Mouse (Mus musculus) neural tube, embryonic 13.5 days (tissue): ENCODE results near the gene Psg25. TPM values are rescaled to one million over a fixed set of nuclear protein-coding genes. Genes with fewer than 3 reads are reported as not detected.
"Not testable (repeated sequence)": the region's sequence is repeated elsewhere in the genome, so short reads cannot be mapped to it uniquely, and the experiment has no call there.

Experiments used
- ATAC-seq: fragments of 200-750 bp; cut with Nextera tagmentation; 2 replicates; pipeline ENCODE4 v1.8.0; 2017; ENCODE audit warnings: low read depth, mild to moderate bottlenecking, moderate TSS enrichment, moderate library complexity
- H3K27ac ChIP-seq: fragments of 300-500 bp; sonication (generic); replicated peaks from 2 replicates; pipeline ENCODE4 v1.5.1; 2015; ENCODE audit warnings: moderate library complexity, mild to moderate bottlenecking, inconsistent platforms
- H3K27me3 ChIP-seq: fragments of 300-500 bp; sonication (generic); 2 replicates; pipeline ENCODE4 v1.6.1; 2015; ENCODE audit warnings: mild to moderate bottlenecking, inconsistent platforms
- H3K36me3 ChIP-seq: fragments of 300-500 bp; sonication (generic); 2 replicates; pipeline ENCODE4 v1.6.1; 2015; ENCODE audit warnings: mild to moderate bottlenecking, inconsistent platforms
- H3K4me1 ChIP-seq: fragments of 300-500 bp; sonication (generic); replicated peaks from 2 replicates; pipeline ENCODE4 v1.6.1; 2015; ENCODE audit warnings: inconsistent platforms
- H3K4me2 ChIP-seq: fragments of 300-500 bp; sonication (generic); 2 replicates; pipeline ENCODE4 v1.6.1; 2015; ENCODE audit warnings: inconsistent platforms, mild to moderate bottlenecking, moderate library complexity
- H3K4me3 ChIP-seq: fragments of 300-500 bp; sonication (generic); 2 replicates; pipeline ENCODE4 v1.5.1; 2015; ENCODE audit warnings: mild to moderate bottlenecking, inconsistent platforms
- H3K9ac ChIP-seq: fragments of 300-500 bp; sonication (generic); 2 replicates; pipeline ENCODE4 v1.6.1; 2015; ENCODE audit warnings: moderate library complexity, mild to moderate bottlenecking, inconsistent platforms
- H3K9me3 ChIP-seq: fragments of 300-500 bp; sonication (generic); 2 replicates; pipeline ENCODE4 v1.6.1; 2016; ENCODE audit warnings: inconsistent platforms
- WGBS: fragments of 180-500 bp; shearing (Covaris S2); methylation state at CpG from one replicate; pipeline ENCODE4 v1.1.7; 2015; 5-methylcytosine and 5-hydroxymethylcytosine counted together
- polyA plus RNA-seq: library from polyadenylated mRNA; unstranded; fragments of >200 nt; fragmentation: Nextera tagmentation; extraction: Ambion mirVana; gene quantifications from 2 replicates; pipeline ENCODE4 v1.2.1, GENCODE M21; 2015

Gene Psg25
- polyA plus RNA-seq, result not detected in 2 replicates

DNA sequence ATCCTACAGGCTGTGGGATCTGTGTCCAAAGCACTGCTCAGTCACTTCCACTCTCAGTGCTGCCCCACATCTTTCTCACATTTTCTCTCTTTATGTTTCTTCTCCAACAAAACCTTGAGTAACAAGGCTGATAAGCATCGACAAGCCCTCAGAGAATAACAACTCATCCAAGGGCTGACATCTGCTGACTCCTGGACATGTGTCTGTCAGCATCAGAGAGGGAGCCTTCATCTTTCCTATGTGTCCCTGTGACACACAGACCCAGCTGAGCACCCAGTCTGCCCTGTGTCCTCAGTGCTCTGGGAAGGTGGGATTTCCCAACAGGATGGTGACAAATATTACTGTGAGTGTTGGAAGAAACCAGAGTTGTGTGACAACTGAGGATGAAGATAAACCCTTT lies at the start of gene Psg25:
Gene Psg25, minus strand, starts transcription at position 101 of the 400 bp plus-strand sequence.
- H3K9ac ChIP-seq, result no peak within 1 kb of the TSS
- H3K27me3 ChIP-seq, result no peaks in the 10 kb centered on the region
- H3K9me3 ChIP-seq, result no peaks in the 10 kb centered on the region
- H3K4me2 ChIP-seq, result no peak within 1 kb of the TSS
- H3K36me3 ChIP-seq, result no peaks in the 10 kb centered on the region
- WGBS, result 90% methylated on average over 1 of the region's 1 CpGs
- no peak within 1 kb of the TSS for H3K27ac ChIP-seq
- H3K4me3 ChIP-seq, result no peak within 1 kb of the TSS
- H3K4me1 ChIP-seq, result no peaks in the 10 kb centered on the region
- no peak for ATAC-seq

DNA sequence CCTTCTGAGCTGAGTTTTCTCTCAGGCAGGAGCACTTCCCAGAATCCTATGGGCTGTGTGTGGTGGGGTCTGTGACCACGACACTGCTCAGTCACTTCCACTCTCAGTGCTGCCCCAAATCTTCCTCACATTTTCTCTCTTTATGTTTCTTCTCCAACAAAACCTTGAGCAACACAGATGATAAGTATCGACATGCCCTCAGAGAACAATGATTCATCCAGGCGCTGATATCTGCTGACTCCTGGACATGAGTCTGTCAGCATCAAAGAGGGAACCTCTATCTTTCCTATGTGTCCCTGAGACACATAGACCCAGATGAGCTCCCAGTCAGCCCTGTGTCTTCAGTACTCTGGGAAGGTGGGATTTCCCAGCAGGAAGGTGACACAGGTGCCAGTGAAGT lies 35.1 kb upstream of the Psg25 start, which contains the start of gene Psg27:
Gene Psg27, minus strand, starts transcription at position 101 of the 400 bp plus-strand sequence.
- Histone ChIP-seq H3K27me3 (no peaks in the 10 kb centered on the region), H3K4me2 (no peak within 1 kb of the TSS), H3K36me3 (no peaks in the 10 kb centered on the region), H3K9ac (no peak within 1 kb of the TSS), H3K27ac (no peak within 1 kb of the TSS), H3K9me3 (no peaks in the 10 kb centered on the region), H3K4me3 (no peak within 1 kb of the TSS), H3K4me1 (no peaks in the 10 kb centered on the region)
- 89% methylated on average over 3 of the region's 3 CpGs for WGBS
- ATAC-seq, result no peak

DNA sequence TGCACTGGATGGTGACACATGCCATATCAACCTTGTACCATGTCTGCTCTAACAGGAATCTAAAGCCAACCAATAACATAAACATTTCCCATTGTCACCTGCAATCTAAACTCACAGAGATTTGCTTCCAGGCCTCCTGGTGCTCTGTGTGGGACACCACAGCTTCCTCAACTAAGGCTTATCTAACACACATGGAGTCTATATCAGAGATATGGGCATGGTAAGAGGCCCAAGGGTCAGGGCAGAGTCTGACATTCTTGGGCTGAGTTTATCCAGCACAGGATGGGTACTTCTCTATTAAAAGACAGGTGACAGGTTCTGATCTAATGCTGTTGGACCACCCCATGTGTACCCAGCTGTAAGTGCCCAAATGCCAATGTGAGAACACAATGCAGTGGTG lies 27.8 kb upstream of the Psg25 start:
- H3K27ac ChIP-seq, result no peak overlapping the region
- H3K27me3 ChIP-seq, result no peaks in the 10 kb centered on the region
- no peak for ATAC-seq
- H3K36me3 ChIP-seq, result no peaks in the 10 kb centered on the region
- H3K4me1 ChIP-seq, result no peaks in the 10 kb centered on the region
- 0 out of 2 replicates have a peak, but pooled peaks cover 3% of the 10 kb centered on the region for H3K9me3 ChIP-seq
- no peak overlapping the region for H3K4me2 ChIP-seq
- no peak overlapping the region for H3K4me3 ChIP-seq
- H3K9ac ChIP-seq, result no peak overlapping the region

DNA sequence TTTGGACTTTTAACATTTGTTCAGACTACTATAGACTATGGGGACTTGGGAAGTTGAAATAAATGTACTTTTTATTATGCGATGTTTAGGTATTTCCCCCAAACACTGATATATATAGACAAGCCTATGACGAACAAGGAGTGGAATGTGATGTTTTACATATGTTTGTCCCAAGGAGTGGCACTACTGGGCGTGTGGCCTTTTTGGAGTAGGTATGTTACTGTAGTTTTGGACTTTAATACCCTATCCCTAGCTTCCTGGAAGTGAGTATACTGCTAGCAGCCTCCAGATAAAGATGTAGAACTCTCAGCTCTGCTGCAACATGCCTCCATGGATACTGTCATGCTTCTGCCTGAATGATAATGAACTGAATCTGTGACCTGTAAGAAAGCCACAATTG lies 23.7 kb upstream of the Psg25 start:
- not testable (repeated sequence) for H3K4me2 ChIP-seq, H3K9ac ChIP-seq, H3K4me3 ChIP-seq, H3K27ac ChIP-seq, H3K4me1 ChIP-seq, H3K27me3 ChIP-seq, ATAC-seq, H3K9me3 ChIP-seq, H3K36me3 ChIP-seq
- WGBS, result 84% methylated on average over 3 of the region's 3 CpGs

DNA sequence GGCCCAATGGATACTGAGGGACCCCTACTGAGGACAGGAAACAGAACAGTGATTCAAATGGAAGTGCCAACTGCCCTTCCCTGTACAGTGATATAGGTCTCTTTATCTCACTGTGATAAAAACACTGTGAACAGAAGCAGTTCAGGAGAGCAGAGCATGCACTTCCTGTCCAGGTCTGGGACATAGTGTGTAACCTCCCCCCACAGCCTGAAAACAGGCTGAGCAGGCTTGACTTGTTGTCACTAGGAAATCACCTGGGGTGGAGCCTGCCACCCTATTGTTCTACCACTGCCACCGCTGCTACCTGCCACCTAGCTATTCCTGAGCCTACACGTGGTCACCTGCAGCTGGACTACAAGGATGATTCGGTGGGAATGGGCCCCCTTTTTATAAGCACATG lies 1.4 kb upstream of the Psg25 start:
- ATAC-seq, result no peak
- no peaks in the 10 kb centered on the region for H3K36me3 ChIP-seq
- no peaks in the 10 kb centered on the region for H3K4me1 ChIP-seq
- no peaks in the 10 kb centered on the region for H3K27me3 ChIP-seq
- no peaks in the 10 kb centered on the region for H3K9me3 ChIP-seq
- no peak overlapping the region for H3K4me3 ChIP-seq
- no peak overlapping the region for H3K27ac ChIP-seq
- 59% methylated on average over 3 of the region's 3 CpGs for WGBS
- H3K4me2 ChIP-seq, result no peak overlapping the region
- H3K9ac ChIP-seq, result no peak overlapping the region

DNA sequence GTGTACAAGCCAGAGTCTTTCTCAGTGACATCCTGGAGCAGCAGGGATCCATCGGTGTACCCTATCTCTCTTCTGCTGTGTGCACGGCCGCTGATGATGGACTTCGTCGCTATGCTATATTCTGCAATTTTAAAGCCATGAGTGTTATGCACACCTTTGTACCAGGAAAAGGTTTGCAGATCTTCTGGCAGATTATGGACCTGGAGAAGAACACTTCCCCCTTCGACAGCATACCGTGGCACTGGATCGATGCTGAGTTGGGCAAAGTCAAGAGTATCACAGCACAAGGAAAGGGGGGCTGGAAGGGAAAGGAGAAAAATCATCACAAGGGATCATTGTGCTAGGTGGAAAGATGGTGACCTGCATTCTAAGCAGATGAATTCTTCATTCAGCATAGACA lies 7.4 kb downstream of the Psg25 start:
- Histone ChIP-seq H3K9ac (no peak overlapping the region), H3K4me2 (no peak overlapping the region), H3K4me3 (no peak overlapping the region), H3K36me3 (no peaks in the 10 kb centered on the region), H3K27me3 (no peaks in the 10 kb centered on the region), H3K9me3 (no peaks in the 10 kb centered on the region), H3K27ac (no peak overlapping the region), H3K4me1 (no peaks in the 10 kb centered on the region)
- no peak for ATAC-seq
- WGBS, result 92% methylated on average over 8 of the region's 8 CpGs

DNA sequence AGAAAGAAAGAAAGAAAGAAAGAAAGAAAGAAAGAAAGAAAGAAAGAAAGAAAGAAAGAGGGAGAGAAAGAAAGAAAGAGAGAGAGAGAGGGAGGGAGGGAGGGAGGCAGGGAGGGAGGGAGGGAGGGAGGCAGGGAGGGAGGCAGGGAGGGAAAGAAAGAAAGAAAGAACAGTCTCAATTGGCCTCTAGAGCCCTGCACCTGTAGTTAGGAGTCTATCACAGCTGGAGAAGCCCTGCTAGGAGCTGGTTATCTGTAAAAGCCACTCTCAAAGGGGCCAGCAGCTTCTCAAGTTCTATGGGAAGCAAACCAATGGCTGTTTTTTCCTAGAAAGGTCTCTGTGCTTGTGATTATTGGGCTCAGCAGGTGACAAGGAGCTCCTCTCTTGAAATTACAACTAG lies 19.2 kb downstream of the Psg25 start:
- not testable (repeated sequence) for H3K4me1 ChIP-seq, H3K4me2 ChIP-seq, H3K9me3 ChIP-seq, H3K4me3 ChIP-seq, ATAC-seq, H3K27ac ChIP-seq, H3K36me3 ChIP-seq, H3K9ac ChIP-seq, H3K27me3 ChIP-seq

DNA sequence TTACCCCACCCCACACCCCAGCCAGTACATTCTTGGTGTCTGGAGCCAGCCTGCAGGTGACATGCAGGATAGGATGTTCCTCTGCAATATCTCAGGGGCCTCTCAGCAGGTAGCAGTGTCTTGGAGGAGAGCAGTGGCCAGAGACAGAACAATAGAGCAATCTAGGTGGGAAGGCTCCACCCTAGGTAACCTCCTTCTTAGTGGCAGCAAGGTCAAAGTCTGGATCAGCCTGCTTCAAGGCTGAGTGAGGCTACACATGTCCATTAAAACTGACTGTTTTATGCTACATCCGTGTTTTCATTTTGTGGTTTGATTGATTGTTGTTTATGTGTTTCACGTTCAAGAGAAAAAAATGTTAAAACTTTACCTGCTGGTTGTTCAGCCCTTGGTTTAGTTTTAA lies 19.7 kb downstream of the Psg25 start:
- not testable (repeated sequence) for H3K4me2 ChIP-seq, H3K4me1 ChIP-seq, H3K4me3 ChIP-seq, H3K27ac ChIP-seq, H3K9me3 ChIP-seq, H3K36me3 ChIP-seq, H3K9ac ChIP-seq, H3K27me3 ChIP-seq, ATAC-seq
- 46% methylated on average over 2 of the region's 2 CpGs for WGBS

DNA sequence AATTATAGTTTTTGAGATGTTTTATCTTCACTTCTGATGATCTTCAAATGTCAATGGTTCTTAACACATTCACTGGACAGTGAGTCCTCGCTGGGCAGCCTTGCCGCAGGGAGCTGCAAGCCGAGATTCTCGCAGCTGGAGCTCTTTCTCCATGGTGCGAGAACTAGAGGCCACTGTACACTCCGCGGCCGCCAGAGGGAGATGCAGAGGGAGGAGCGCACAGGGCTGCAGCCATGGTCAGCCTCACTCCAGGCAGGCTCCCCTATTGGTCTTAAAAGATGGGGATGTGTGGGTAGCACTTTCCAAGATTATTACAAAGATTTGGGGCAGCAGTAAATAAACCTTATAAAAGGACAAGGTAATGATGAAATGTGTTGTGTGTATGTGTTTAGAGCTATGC lies 20.6 kb downstream of the Psg25 start:
- no peaks in the 10 kb centered on the region for H3K27me3 ChIP-seq
- no peak overlapping the region for H3K4me2 ChIP-seq
- no peak overlapping the region for H3K4me3 ChIP-seq
- no peak overlapping the region for H3K27ac ChIP-seq
- H3K9ac ChIP-seq, result no peak overlapping the region
- no peaks in the 10 kb centered on the region for H3K36me3 ChIP-seq
- no peak for ATAC-seq
- H3K4me1 ChIP-seq, result no peaks in the 10 kb centered on the region
- 20% methylated on average over 9 of the region's 9 CpGs for WGBS
- H3K9me3 ChIP-seq, result no peaks in the 10 kb centered on the region

DNA sequence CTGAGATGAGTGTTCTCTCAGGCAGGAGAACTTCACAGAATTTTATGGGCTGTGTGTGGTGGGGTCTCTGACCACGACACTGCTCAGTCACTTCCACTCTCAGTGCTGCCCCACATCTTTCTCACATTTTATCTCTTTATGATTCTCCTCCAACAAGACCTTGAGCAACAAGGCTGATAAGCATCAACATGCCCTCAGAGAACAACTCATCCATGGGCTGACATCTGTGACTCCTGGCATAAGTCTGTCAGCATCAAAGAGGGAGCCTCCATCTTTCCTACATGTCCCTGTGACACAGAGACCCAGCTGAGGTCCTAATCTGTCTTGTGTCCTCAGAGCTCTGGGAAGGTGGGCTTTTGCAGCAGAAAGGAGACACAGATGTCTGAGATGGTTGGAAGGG lies 48.0 kb downstream of the Psg25 start, which contains the start of gene Psg26:
Gene Psg26, minus strand, starts transcription at position 101 of the 400 bp plus-strand sequence.
- H3K27ac ChIP-seq, result no peak within 1 kb of the TSS
- no peak within 1 kb of the TSS for H3K9ac ChIP-seq
- WGBS, result 89% methylated on average over 1 of the region's 1 CpGs
- H3K4me2 ChIP-seq, result no peak within 1 kb of the TSS
- no peaks in the 10 kb centered on the region for H3K27me3 ChIP-seq
- H3K4me1 ChIP-seq, result no peaks in the 10 kb centered on the region
- ATAC-seq, result no peak
- peaks cover 4% of the 10 kb centered on the region; the same call in 1 of the 2 replicates for H3K9me3 ChIP-seq
- no peaks in the 10 kb centered on the region for H3K36me3 ChIP-seq
- H3K4me3 ChIP-seq, result no peak within 1 kb of the TSS

Other genes starting within 250 kb of the Psg25 start
- not detected in 2 replicates for gene Psg18, start 177.3 kb downstream of the Psg25 start, polyA plus RNA-seq
- not detected in 2 replicates for gene Psg28, start 100.2 kb downstream of the Psg25 start, polyA plus RNA-seq
- not detected in 2 replicates for gene Psg26, start 48.1 kb downstream of the Psg25 start, polyA plus RNA-seq
- not detected in 2 replicates for gene Psg27, start 35.0 kb upstream of the Psg25 start, polyA plus RNA-seq
- not detected in 2 replicates for gene Psg23, start 84.2 kb upstream of the Psg25 start, polyA plus RNA-seq
- gene Psg21, start 124.5 kb upstream of the Psg25 start, polyA plus RNA-seq, result not detected in 2 replicates
- gene Psg20, start 153.9 kb upstream of the Psg25 start, polyA plus RNA-seq, result not detected in 2 replicates
- gene Psg22, start 185.8 kb upstream of the Psg25 start, polyA plus RNA-seq, result not detected in 2 replicates